Mouse (Mus musculus) fibroblast of lung, adult 2 months (primary cell): Measurements from ENCODE around the gene Klf11.
"Not testable (repeated sequence)": the region's sequence is repeated elsewhere in the genome, so short reads cannot be mapped to it uniquely, and the experiment has no call there.

Source experiments
- DNase-seq: peaks from one replicate; pipeline ENCODE4 v3.0.0-alpha.2; 2011; ENCODE audit warnings: low read depth

Gene Klf11

DNA sequence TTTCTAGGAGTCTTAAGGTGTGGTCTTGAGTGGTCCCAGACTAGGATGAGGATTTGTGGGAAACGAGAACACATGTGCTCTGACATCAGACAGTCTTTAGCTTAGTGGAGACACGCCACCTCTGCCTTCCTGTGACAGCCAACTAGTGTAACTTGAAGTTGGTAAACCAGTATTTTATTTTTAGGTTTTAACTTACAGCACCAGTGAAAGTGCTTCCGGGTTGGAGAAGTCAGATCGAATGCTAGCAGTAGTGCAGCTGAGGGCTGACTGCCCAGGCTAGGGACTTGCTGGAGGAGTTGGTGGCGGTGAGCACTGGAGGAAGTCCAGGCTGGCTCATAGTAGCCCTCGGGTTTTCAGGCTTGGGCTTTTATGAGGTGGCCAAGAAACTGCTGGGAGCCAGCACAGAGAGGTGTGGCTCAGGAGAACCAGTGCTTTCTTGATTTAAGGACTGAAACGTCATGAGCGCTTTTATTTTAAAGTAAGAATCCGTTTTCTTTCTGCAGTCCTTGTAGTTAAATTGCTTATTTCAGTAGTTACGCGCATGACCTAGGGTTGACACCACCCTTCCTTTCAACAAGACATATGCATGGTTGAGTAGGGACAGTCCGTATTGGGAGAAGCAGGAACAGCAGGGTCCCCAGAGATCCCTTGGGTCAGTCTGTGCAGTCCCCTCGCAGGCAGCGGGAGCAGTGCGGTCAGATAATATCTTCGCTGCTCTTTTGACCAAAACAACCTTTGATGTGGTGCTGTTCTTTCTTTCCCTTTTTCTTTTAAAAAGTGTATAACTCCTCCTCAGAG is 3.2 kb downstream of the Klf11 start:
- DNase-seq, result no peak

DNA sequence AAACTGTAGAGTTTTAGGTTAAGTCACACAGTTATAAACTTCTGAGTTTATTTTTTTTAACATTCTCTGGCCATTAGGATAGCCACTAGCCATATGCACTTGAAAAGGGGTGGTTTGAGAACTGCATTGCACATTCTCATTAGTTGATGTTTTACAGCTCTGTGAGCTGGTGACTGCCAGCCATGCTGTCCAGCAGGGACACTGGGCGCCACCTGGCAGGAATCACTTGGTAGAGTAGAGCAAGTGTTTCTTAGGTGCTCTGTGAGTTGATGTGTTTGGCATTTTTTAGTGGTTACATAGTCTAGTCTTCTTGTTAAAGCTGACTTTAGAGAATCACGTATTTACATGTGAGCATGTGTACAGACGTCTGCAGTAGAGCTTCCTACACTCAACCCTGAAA is 5.4 kb downstream of the Klf11 start:
- no peak for DNase-seq

DNA sequence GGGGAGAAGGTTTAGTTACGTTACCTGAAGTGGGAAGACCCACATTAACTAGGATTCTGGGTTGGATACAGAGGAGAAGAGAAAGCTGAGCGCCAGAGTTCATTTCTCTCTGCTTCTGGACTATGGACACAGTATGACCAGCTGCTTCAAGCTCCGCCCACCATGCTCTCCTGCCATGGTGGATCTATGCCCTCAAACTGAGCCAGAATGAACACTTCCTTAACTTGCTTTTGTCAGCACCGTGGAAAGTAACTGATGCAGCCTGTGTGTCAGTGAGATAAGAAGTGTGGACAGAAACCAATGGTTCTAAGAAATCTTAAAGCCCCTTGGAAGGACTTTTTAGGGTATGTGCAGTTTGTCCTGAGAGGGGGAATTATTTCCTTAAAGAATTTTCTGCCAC is 7.9 kb downstream of the Klf11 start:
- DNase-seq, result no peak

DNA sequence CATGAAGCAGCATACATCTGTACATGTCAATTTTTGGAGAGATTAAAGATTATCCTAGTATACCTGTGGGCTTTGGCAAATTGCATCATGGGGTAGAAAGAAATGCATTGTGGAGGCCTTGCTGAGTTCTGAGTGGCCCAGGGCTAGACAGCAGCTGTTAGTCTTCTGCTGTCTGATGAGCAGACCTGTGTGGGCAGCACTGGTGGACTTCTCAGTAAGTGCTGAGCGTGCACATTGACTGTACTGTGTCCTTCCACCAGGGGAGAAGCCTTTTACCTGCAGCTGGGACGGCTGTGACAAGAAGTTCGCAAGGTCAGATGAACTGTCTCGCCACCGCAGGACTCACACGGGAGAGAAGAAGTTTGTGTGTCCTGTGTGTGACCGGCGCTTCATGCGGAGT is 8.8 kb downstream of the Klf11 start:
- DNase-seq, result no peak

DNA sequence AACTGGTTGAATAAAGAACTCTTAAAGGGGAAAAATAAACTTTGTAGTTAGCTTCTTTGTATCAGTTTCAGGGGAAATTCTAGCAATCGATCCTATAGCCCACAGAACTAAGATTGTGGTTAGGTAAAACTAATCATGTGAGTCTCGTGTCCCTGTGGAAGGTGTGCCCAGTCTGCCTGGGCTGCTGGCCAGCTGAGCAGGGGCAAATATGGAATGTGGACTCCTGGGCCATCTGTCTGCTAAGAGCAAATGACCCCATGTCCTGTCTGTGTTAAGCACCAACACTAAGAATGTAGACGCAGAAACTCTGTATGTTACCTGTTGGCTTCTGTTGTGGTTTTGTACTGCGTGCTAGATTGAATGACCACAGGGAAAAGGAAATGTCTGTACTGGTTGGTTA is 10.0 kb downstream of the Klf11 start:
- DNase-seq, result no peak

DNA sequence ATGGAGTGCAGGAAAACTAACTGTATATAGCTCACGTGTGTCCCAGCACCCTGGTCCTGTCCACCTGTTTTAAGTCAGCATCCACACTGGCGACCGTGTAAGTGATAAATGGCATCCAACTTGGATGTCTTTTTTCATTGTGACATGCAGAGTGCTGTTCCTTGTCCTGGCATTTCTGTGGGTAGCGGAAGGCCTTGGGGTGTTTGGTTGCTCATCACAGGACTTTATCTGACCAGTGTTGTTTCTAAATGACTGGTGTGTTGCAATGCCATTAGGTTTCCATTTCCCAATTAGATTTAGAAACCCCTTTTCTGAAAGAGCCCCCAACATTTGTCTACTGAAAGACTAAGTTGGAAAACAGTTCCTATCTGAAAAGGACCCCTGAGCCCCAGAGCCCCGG is 11.1 kb downstream of the Klf11 start:
- DNase-seq, result no peak

DNA sequence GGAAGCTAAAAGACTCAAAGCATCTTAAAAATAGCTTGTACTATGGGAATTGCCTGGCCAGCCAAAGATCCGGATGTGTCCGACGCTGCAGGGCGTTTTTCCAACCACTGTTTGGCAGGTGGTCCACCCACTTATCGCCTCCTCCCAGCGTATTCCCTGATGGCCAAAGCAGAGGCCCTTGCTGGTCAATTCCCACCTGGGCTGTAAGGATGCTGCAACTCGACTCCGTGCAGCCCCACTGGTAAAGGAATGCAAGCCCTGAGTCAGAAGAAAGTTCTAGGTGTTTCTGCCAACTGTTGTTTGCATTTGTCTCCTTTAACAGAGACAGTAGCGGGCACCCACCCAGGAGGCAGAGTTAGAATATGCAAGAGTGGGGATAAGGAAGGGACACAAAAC is 29.0 kb downstream of the Klf11 start:
- DNase-seq, result peak; percentile 60

DNA sequence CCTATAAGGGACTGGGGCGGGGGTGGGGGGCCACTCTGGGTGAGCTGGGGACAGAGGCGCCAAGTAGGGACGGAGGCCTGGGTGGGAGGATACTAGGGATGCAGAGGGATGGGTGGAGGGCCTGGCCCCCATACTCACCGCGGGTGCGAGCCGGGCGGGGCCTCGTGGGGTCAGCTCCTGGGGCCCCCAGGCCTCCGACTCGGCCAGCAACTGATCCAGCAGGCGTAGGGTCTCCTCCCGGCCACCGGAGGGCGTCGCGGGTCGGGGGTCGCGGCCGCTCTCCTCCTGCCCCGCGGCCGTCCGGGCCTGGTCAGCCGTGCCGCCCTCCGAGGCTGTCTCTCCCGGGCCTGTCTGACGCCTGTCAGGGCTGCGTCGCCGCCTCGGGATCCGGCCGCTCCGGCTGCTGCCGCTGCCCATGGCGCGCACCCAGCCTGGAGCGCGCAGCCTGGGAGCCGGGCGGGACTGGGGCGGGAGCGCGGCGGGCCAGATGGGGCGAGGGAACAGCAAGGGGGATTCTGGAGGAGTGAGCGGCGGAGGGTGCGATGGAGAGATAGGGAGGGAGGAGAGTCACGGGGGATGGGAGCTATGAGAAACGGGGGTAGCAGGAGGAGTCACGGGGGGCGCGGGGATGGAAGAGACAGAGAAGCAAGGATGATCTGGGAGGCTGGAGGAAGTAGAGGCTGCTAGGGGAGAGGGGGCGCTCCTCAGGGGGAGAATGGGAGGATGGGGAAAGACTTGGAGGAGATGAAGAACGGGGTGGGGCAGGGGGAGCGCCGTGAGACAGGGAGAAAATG is 29.6 kb downstream of the Klf11 start:
- DNase-seq, result no peak

DNA sequence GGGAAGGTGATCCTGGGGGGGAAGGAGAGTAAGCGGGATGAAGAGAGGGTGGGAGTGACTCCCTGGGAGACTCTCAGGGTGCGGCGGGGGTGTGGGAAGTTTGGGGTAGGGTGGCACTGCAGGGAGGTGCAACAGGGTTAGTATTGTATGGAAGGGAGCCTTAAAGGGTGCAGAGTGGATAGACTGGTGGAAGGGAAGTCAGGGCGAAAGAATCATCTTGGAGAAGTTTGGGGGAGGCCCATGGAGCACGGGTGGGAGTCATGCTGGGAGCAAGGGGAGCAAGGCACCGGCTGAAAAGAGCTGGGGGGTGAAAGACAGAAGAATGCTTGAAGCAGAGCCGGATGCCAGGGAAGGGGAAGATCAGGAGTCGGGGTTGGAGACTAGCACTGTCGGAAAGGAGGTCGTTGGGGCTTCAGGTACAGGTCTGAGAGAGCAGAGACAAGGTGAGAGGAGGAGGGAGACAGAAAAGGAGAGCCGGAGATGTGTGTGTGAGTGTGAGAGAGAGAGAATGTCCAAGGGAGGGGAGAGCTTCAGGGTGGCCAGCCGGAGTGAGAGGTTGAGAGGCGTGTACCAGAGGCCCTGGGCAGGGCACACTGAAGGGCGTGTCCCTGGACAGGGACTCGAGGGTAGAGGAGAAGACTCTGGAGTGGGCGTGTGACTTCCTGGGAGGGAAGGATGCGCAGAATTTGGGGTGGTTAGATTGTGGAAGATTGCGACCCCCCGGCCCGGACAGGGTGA is 30.4 kb downstream of the Klf11 start, which contains the start of gene Cys1:
Gene Cys1, minus strand, starts transcription at position 528 of the 738 bp plus-strand sequence.
- DNase-seq, result no peak

DNA sequence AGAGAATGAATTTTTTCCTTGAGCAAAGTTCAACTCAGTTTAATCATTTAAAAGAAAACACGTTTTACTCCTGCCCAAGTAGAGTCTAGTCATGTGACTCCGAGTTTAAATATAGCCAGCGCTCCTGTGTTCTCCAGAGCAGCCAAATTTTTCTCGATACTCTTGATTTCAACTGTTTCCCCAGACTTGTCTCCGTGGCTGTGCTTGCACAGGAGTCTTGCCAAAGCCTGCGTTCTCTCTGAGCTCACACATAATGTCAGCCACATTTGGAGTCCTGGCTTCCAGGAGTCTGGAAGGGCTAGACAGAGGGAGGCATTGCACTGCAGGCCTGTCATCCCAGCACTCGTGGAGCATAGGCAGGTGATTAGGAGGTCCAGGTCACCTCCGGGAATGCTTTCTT is 31.5 kb downstream of the Klf11 start:
- peak; percentile 95 for DNase-seq

DNA sequence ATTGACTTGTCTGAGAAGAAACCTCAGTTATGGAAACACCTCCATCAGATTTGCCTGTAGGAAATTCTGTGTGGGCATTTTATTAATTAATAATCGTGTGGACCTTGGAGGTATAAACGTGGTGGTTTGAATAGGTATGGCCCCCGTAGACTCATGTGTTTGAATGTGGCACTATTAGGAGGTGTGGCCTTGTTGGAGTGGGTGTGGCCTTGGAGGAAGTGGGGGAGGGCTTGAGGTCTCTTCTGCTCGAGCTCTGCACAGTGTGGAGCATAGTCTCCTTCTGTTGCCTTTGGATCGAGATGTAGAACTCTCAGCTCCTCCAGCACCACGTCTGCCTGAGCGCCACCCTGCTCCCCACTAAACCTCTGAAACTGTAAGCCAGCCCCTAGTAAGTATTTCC is 32.4 kb downstream of the Klf11 start:
- DNase-seq, result no peak

DNA sequence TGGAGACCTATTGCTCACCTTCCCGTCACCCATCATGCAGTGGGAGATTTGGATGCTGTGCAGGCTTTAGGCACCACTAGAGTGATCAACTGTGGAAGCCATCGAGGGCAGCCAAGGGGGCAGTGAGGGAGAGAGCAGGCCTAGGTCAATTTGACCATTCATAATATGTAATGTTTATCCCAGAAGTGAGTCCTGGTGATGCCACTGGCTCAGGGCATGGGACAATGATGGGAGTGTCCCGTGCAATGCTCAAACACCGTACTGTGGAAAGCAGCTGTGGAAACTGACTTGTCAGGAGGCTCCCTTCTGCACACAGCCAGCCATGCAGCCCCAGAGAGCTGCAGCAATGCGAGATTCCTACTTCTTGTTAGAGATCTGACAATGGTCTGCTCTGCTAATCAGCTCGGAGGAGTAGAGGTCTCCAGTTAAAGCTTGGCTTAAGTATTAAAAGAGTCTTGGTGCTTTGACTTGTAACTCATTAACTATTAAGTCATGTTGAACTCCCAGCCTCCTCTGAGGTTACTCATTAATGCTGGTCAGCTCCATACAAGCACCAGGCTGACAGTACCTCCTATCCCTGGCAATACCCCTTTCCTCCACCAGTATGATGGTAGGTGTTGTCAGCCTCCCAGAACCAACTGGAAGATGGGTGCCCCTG is 35.1 kb downstream of the Klf11 start:
- DNase-seq, result no peak

DNA sequence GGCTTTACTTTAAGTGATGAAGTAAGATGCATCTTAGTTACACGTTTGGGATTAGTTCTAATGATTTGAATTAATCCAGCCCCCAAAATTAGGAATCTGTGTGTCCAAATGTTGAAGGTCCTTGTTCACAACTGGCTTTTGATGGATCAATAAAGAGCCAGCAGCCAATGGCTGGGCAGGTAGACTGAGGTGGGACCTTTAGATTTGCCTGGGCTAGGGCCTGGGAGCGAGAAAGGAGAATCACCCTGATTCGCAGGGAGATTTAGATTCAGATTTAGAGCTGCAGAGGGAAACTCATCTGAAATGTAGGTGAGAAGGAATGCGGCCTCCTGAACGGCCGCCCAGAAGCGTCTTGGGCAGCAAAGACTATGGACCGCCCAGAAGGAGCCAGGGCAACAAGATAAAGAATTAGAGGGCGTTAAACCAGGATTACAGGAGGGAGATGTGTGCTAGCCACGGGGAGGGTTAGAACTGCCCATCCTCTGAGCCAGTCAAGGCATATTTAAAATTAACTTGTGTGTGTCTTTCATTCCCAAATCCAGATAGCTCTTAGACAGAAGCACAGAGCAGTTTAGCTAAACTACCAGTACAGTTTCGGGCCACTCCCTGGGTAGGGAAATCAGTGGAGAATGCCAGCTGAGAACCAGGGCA is 35.7 kb downstream of the Klf11 start:
- no peak for DNase-seq

DNA sequence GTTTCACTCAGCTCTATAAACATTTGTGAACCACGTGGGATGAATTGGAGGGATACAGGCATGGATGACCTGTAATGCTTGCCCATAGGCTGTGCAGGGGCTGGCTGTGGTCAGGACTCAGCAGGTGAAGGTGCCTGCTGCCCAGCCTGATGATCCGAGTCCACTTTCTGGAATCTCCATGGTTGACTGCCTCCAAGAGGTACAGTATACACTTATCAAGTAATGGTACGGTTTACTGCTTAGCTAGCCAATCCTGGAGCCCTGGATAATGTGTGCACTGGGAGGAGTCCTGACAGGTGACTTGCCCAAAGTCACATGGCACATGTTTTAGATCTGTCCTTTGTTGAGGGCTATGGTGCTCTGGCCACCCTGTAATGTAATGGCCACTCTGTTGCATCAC is 39.3 kb downstream of the Klf11 start:
- no peak for DNase-seq

DNA sequence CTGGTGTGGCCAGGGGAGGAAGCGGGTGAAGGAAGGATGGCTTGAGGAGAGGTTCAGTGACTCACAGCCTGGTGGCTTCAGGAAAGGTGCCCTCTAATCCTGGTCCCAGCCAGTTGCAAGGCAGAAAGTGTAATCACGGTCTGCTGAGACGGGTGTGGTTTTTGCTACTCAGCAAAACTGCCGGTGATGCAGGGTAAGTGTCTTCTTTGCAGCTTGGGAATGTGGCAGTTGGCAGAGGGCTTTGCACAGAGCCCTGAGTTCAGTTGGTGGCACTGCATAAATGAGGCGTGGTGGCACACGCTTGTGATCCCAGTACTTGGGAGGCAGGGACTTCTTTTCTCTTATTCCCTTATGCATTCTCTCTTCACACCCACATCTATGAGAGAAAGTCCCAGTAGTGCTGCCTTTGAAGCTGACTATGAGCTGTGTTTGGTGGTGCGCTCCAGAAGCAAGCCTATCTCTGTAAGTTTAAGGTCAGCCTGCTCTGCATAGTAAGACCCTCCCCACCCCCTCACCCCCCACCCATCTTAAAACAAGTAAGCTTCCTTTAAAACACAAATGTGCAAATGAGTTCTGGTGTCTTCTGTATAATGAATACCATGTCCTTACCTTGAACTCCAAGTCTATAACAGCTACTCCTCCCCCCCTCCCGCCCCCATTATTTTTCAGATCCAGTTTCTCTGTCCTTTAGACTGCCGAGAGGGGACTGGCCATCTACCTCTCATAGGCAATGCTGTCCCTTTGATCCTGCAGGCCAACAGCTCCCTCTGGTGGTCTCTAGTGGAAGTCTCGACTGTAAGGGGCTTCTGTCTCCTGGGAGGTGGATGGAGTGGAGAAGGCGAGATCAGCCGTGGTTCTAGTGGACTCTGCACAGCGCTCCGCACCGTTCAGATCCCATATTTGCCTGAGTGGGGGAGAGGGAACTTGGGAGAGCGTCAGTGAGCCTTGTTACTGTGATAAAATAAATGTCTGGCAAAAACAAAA is 45.7 kb downstream of the Klf11 start:
- no peak for DNase-seq

DNA sequence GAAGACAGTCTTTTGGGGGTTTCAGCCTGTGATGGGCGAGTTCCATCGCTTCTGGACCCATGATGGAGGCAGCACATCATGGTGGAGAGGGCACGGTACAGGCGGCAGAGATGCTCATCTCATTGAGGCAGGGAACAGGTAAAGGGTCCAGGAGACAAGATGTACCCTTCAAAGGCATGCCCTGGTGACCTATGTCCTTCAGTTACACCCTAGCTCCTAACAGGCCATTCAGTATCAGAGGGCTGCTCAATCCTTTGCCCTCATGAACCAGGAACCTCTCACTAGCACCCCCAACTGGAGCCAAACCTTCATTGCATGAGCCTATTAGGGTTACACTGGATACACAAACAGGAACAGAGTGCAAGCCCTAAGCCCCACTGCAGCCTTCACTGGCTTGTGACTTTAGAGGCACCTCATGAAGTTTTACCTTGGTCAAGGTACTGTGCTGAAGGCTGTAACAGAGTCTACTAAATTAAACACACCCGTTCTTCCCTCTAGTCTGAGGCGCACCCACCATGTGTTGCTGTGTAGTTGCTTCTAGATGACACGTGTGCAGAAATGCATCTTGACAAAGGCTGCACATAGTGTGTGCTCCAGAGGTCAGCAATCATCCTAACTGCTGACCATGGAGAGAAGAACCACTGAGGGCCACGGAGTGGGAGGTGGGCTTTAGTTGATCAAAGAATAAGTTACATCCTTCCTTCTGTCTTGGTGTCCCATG is 46.6 kb downstream of the Klf11 start:
- DNase-seq, result no peak

DNA sequence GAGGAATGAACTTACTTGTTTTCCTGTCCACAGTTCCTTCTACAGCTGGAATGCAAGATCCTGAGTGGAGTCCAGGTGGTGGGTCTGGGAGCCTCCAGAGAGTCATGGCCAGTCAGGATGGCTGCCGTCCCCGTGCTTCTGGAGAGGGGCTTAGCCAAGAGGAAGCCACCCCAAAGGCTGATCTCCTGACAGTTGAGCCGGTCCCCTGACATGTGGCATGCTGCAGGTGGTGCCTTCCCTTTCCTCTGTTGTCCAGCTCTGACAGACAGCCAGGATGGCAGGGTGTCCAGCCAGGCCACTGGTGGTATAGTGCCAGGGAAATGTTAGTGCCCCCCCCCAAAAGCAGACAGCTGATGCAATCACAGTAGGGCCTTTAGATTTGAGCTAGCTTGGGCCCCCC is 47.4 kb downstream of the Klf11 start:
- no peak for DNase-seq

DNA sequence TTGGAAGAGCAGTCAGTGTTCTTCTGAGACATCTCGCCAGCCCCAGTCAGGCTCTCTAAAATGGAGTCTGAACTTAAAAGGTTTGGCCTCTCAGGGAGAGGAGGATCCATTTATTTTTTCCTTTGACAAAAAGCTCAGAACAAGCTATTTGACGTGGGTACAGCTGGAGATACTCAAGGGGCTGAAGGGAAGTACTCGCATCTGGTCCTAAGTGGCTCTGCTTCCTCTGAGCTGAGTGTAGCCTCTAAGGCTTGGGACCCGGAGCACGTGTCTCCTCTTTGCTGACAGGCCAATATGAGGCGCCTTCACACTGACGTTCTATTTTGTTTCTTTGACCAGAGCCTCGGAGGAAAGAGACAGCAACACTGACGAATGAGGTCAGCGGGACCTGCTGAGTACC is 48.5 kb downstream of the Klf11 start:
- no peak for DNase-seq

DNA sequence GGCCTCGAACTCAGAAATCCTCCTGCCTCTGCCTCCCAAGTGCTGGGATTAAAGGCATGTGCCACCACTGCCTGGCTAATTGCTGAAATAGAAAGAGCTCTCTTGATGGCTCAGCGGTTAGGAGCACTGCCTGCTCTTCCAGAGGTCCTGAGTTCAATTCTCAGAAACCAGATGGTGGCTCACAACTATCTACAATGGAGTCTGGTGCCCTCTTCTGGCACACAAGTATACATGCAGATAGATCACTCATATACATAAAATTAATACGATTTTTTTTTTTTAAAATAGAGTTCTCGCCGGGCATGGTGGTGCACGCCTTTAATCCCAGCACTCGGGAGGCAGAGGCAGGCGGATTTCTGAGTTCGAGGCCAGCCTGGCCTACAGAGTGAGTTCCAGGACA is 50.5 kb downstream of the Klf11 start:
- not testable (repeated sequence) for DNase-seq

DNA sequence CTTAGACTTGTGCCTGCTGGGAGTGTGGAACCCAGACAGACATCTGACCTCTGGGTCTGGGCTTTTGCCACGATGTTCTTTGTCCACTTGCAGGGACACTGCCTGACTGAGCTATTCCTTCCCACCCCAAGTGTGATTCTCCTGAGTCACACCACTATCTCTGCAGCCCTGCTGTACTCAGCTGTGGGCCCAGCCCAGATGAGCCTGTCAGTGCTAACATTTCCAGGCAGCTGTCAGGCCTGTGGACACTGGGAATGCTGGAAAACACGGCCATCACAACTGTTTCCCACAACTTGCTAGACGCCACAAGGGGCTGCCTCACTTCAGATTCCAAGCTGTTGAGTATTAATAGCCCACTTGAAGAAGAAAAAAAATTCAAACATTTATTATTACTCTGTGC is 51.9 kb downstream of the Klf11 start:
- no peak for DNase-seq
